Mouse (Mus musculus): ENCODE results near the gene F2rl1. TPM values are rescaled to one million over a fixed set of nuclear protein-coding genes. Genes with fewer than 3 reads are reported as not detected.

Gene F2rl1
- total and polyA plus RNA-seq, 3 experiments: 0.06 TPM; not detected in 2

DNA sequence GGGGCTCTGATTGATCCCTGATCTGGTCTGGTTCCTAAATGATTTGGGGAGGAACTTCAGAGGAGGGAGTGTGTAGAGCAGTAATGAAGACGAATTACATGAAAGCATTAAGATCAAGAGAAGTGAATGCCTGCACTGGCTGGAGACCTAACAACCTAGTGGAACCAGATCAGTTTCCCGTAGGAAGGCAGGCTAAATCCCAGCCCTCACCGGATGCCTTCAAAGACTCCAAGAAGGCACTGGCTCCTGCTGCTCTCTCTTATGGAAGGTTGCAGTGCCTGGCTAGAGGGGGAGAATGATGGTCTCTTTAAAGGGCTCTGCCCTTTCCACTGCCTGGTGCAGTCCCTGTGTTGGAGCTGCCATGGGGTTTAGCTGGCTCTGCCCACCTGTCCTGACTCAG is 24.4 kb upstream of the F2rl1 start:
- TF ChIP-seq MAX (IDR thresholded peaks at IDR 0.05; ENCODE audit: low read length) (no peak), MXI1 (IDR thresholded peaks at IDR 0.05; ENCODE audit: low read depth, low read length) (no peak), CTCF (IDR thresholded peaks at IDR 0.05 in 2 of 3, conservative IDR thresholded peaks at IDR 0.05 in 1 of 3; ENCODE audit: control insufficient read depth in 1 of 3, insufficient read depth in 1 of 3, low read depth in 2 of 3, low read length in 3 of 3, poor library complexity in 1 of 3, severe bottlenecking in 1 of 3) (no peak), E2F4 (IDR thresholded peaks at IDR 0.05; ENCODE audit: borderline replicate concordance, low read depth, low read length) (no peak), POLR2A (IDR thresholded peaks at IDR 0.05; ENCODE audit: control insufficient read depth in 1 of 2, insufficient read depth in 1 of 2, low read depth in 1 of 2, low read length in 2 of 2, poor library complexity in 1 of 2) (no peak), TCF12 (IDR thresholded peaks at IDR 0.05; ENCODE audit: low read depth, low read length) (no peak), EP300 (IDR thresholded peaks at IDR 0.05; ENCODE audit: low read depth in 1 of 2, low read length in 2 of 2) (no peak), TBP (IDR thresholded peaks at IDR 0.05; ENCODE audit: low read depth, low read length) (no peak), GABPA (IDR thresholded peaks at IDR 0.05; ENCODE audit: low read depth, low read length) (no peak), USF2 (IDR thresholded peaks at IDR 0.05; ENCODE audit: borderline replicate concordance in 1 of 2, insufficient read depth in 1 of 2, low read depth in 1 of 2, low read length in 2 of 2) (no peak)
- Histone ChIP-seq H3K79me2 (ENCODE audit: control insufficient read depth, insufficient read depth, low read length, poor library complexity) (no peaks in the 10 kb centered on the region), H3K27ac (ENCODE audit: control insufficient read depth, low read depth, low read length) (no peak overlapping the region), H3K27me3 (ENCODE audit: control insufficient read depth in 1 of 2, insufficient read depth in 2 of 2, low read length in 2 of 2) (peaks cover 0 to 5% of the 10 kb centered on the region in 2 experiments; a peak in 1 of 4 replicates), H3K9ac (ENCODE audit: control insufficient read depth, low read depth, low read length, poor library complexity, severe bottlenecking) (no peak overlapping the region), H3K4me3 (ENCODE audit: control insufficient read depth in 1 of 2, insufficient read depth in 1 of 2, low read depth in 2 of 2, low read length in 2 of 2) (no peak overlapping the region), H3K9me3 (replicated peaks; ENCODE audit: insufficient read depth, low read length) (no peaks in the 10 kb centered on the region), H3K36me3 (ENCODE audit: control insufficient read depth in 1 of 2, insufficient read depth in 2 of 2, low read length in 2 of 2) (no peaks in the 10 kb centered on the region), H3K4me1 (ENCODE audit: control insufficient read depth in 1 of 2, insufficient read depth in 2 of 2, low read length in 2 of 2) (no peaks in the 10 kb centered on the region)
- no peak for DNase-seq (ENCODE audit: low read depth, low spot score)

GRCm38 (mm10) chr13:95548856-95549255 is 23.8 kb upstream of the F2rl1 start:
- H3K9me3 ChIP-seq (replicated peaks; ENCODE audit: insufficient read depth, low read length): no peaks in the 10 kb centered on the region
- H3K36me3 ChIP-seq (ENCODE audit: control insufficient read depth in 1 of 2, insufficient read depth in 2 of 2, low read length in 2 of 2): no peaks in the 10 kb centered on the region
- no peak overlapping the region for H3K27ac ChIP-seq (ENCODE audit: control insufficient read depth, low read depth, low read length)
- H3K4me3 ChIP-seq (ENCODE audit: control insufficient read depth in 1 of 2, insufficient read depth in 1 of 2, low read depth in 2 of 2, low read length in 2 of 2): no peak overlapping the region
- DNase-seq (ENCODE audit: low read depth, low spot score): no peak
- no peak overlapping the region for H3K9ac ChIP-seq (ENCODE audit: control insufficient read depth, low read depth, low read length, poor library complexity, severe bottlenecking)
- no peaks in the 10 kb centered on the region for H3K79me2 ChIP-seq (ENCODE audit: control insufficient read depth, insufficient read depth, low read length, poor library complexity)
- TF ChIP-seq MYC (IDR thresholded peaks at IDR 0.05; ENCODE audit: low read depth, low read length): no peak
- TF ChIP-seq ZMIZ1 (IDR thresholded peaks at IDR 0.05; ENCODE audit: low read depth, low read length): no peak
- TF ChIP-seq SIN3A (IDR thresholded peaks at IDR 0.05; ENCODE audit: low read length): no peak
- no peak for TF ChIP-seq POLR2A (IDR thresholded peaks at IDR 0.05; ENCODE audit: control insufficient read depth in 1 of 2, insufficient read depth in 1 of 2, low read depth in 1 of 2, low read length in 2 of 2, poor library complexity in 1 of 2)
- no peak for TF ChIP-seq ZKSCAN1 (IDR thresholded peaks at IDR 0.05; ENCODE audit: low read depth, low read length)
- no peak for TF ChIP-seq CTCF (IDR thresholded peaks at IDR 0.05 in 2 of 3, conservative IDR thresholded peaks at IDR 0.05 in 1 of 3; ENCODE audit: control insufficient read depth in 1 of 3, insufficient read depth in 1 of 3, low read depth in 2 of 3, low read length in 3 of 3, poor library complexity in 1 of 3, severe bottlenecking in 1 of 3)
- no peak for TF ChIP-seq CHD2 (IDR thresholded peaks at IDR 0.05; ENCODE audit: low read length)
- no peak for TF ChIP-seq GATA1 (IDR thresholded peaks at IDR 0.05; ENCODE audit: low read depth, low read length)
- no peak for TF ChIP-seq NELFE (IDR thresholded peaks at IDR 0.05; ENCODE audit: low read depth, low read length)
- TF ChIP-seq ETS1 (IDR thresholded peaks at IDR 0.05; ENCODE audit: low read depth, low read length): no peak
- TF ChIP-seq MEF2A (IDR thresholded peaks at IDR 0.05; ENCODE audit: extremely low read depth, insufficient replicate concordance, low read depth, low read length, poor library complexity, severe bottlenecking): no peak
- peaks cover 0 to 3% of the 10 kb centered on the region in 2 experiments; a peak in 1 of 4 replicates for H3K27me3 ChIP-seq (ENCODE audit: control insufficient read depth in 1 of 2, insufficient read depth in 2 of 2, low read length in 2 of 2)
- H3K4me1 ChIP-seq (ENCODE audit: control insufficient read depth in 1 of 2, insufficient read depth in 2 of 2, low read length in 2 of 2): no peaks in the 10 kb centered on the region

Measured in MEL (cell line).